ENCODE assay signal across 26 mouse cellular contexts in genomic region chr9:30183409-30183808, GRCm38 (mm10).
A peak's percentile ranks its signal among the peaks of the same experiment; 100 is the strongest.
DNase-seq lines count a peak whose midpoint lies in the region; ATAC-seq lines count a peak whose summit lies in the region.
"Had no signal": no experiment of that assay in that cellular context is flagged by ENCODE, and none has a peak within 500 bp of the region (broad histone marks: within the 10 kb centered on the region; RNA-seq: fewer than 3 reads in every experiment).

No protein-coding gene starts in this region.

- H3K9ac ChIP-seq in embryonic facial prominence, embryonic 11.5 days (replicated peaks; ENCODE audit: low read length), result no peak overlapping the region
- 0 out of 2 replicates have a peak overlapping the region, but pooled peaks have one; percentile 7 for H3K9ac ChIP-seq in midbrain, embryonic 16.5 days (ENCODE audit: low read depth, low read length)
- no peak overlapping the region for H3K9ac ChIP-seq in midbrain, embryonic 13.5 days (replicated peaks)
- H3K9ac ChIP-seq in embryonic facial prominence, embryonic 13.5 days, result no peak overlapping the region
- H3K9ac ChIP-seq: embryonic facial prominence, embryonic 12.5 days; forebrain, embryonic 13.5 days; forebrain, embryonic 15.5 days; forebrain, postnatal 0 days had no signal

- no peaks in the 10 kb centered on the region for H3K27me3 ChIP-seq in embryonic facial prominence, embryonic 11.5 days (ENCODE audit: control insufficient read depth, insufficient read depth, low read length)
- H3K27me3 ChIP-seq in embryonic facial prominence, embryonic 10.5 days (replicated peaks; ENCODE audit: low read depth, poor library complexity, severe bottlenecking), result no peaks in the 10 kb centered on the region
- H3K27me3 ChIP-seq in heart, embryonic 10.5 days (ENCODE audit: insufficient read depth, poor library complexity, severe bottlenecking), result no peaks in the 10 kb centered on the region
- H3K27me3 ChIP-seq in midbrain, embryonic 16.5 days (ENCODE audit: control insufficient read depth, insufficient read depth, low read depth, low read length), result no peaks in the 10 kb centered on the region
- H3K27me3 ChIP-seq in midbrain, embryonic 13.5 days, result no peaks in the 10 kb centered on the region
- H3K27me3 ChIP-seq in embryonic facial prominence, embryonic 13.5 days, result no peaks in the 10 kb centered on the region
- H3K27me3 ChIP-seq: CH12.LX; embryonic facial prominence, embryonic 12.5 days; forebrain, embryonic 13.5 days; forebrain, embryonic 15.5 days had no signal

- H3K4me1 ChIP-seq in embryonic facial prominence, embryonic 11.5 days (ENCODE audit: control insufficient read depth, insufficient read depth, low read length), result no peaks in the 10 kb centered on the region
- H3K4me1 ChIP-seq in embryonic facial prominence, embryonic 10.5 days, result 0 out of 2 replicates have a peak, but pooled peaks cover 6% of the 10 kb centered on the region
- no peaks in the 10 kb centered on the region for H3K4me1 ChIP-seq in heart, embryonic 10.5 days
- H3K4me1 ChIP-seq in midbrain, embryonic 16.5 days (ENCODE audit: control insufficient read depth, insufficient read depth, low read length), result peaks cover 9% of the 10 kb centered on the region
- H3K4me1 ChIP-seq in midbrain, embryonic 13.5 days (replicated peaks), result peaks cover 15% of the 10 kb centered on the region
- H3K4me1 ChIP-seq in embryonic facial prominence, embryonic 13.5 days, result peaks cover 12% of the 10 kb centered on the region

- no peak overlapping the region for H3K27ac ChIP-seq in embryonic facial prominence, embryonic 11.5 days (replicated peaks; ENCODE audit: low read depth, low read length)
- no peak overlapping the region for H3K27ac ChIP-seq in embryonic facial prominence, embryonic 10.5 days (replicated peaks)
- H3K27ac ChIP-seq in heart, embryonic 10.5 days, result no peak overlapping the region
- H3K27ac ChIP-seq in midbrain, embryonic 16.5 days (ENCODE audit: low read length), result peak overlapping the region; percentile 11; the same call in 1 of the 2 replicates
- H3K27ac ChIP-seq in midbrain, embryonic 13.5 days, result no peak overlapping the region
- H3K27ac ChIP-seq in embryonic facial prominence, embryonic 13.5 days, result peak overlapping the region; percentile 1; the same call in 1 of the 2 replicates
- H3K27ac ChIP-seq: embryonic facial prominence, embryonic 12.5 days; forebrain, embryonic 13.5 days; forebrain, embryonic 15.5 days had no signal

- peak; percentile 54 for DNase-seq in embryonic facial prominence, embryonic 11.5 days (ENCODE audit: low spot score)
- no peak for DNase-seq in embryonic facial prominence, embryonic 10.5 days (ENCODE audit: low spot score)
- DNase-seq in heart, embryonic 10.5 days (ENCODE audit: low spot score), result peak; percentile 25
- no peak for DNase-seq in heart, postnatal 25 days (ENCODE audit: low spot score)
- no peak for DNase-seq in gastrocnemius, adult 18-20 months (ENCODE audit: low spot score)
- DNase-seq: adrenal gland, adult 8-10 months; adrenal gland, postnatal 14 days; adrenal gland, postnatal 36 days; B cell, adult 2 months; cerebellum, adult 11-12 months; cerebellum, adult 2 months; cerebellum, adult 9-10 months; cerebellum, postnatal 10 days; cerebellum, postnatal 25 days; forebrain, postnatal 0 days had no signal

- no peak for ATAC-seq in embryonic facial prominence, embryonic 11.5 days (replicated peaks; ENCODE audit: insufficient number of reproducible peaks, low FRiP score, low TSS enrichment, low read depth)
- no peak for ATAC-seq in midbrain, embryonic 16.5 days
- ATAC-seq in midbrain, embryonic 13.5 days, result no peak
- no peak for ATAC-seq in embryonic facial prominence, embryonic 13.5 days (ENCODE audit: insufficient number of reproducible peaks, insufficient read depth, low FRiP score, low TSS enrichment, low read depth)
- ATAC-seq: activated CD4-positive, CD25-positive, alpha-beta regulatory T cell, adult 4 months; CD4-positive, CD25-positive, alpha-beta regulatory T cell, adult 4 months; forebrain, embryonic 13.5 days; forebrain, embryonic 15.5 days; forebrain, postnatal 0 days; Patski had no signal

- no peak overlapping the region for H3K4me3 ChIP-seq in embryonic facial prominence, embryonic 11.5 days (ENCODE audit: low read depth, low read length)
- H3K4me3 ChIP-seq in embryonic facial prominence, embryonic 10.5 days, result no peak overlapping the region
- H3K4me3 ChIP-seq in heart, embryonic 10.5 days, result no peak overlapping the region
- H3K4me3 ChIP-seq in midbrain, embryonic 16.5 days (ENCODE audit: low read depth, low read length), result no peak overlapping the region
- no peak overlapping the region for H3K4me3 ChIP-seq in midbrain, embryonic 13.5 days (replicated peaks)
- no peak overlapping the region for H3K4me3 ChIP-seq in embryonic facial prominence, embryonic 13.5 days
- H3K4me3 ChIP-seq: embryonic facial prominence, embryonic 12.5 days; forebrain, embryonic 13.5 days; forebrain, embryonic 15.5 days had no signal

- intact Hi-C loops in heart, postnatal 25 days (cut with DNase I), result no loop called here

- no peaks in the 10 kb centered on the region for H3K9me3 ChIP-seq in embryonic facial prominence, embryonic 11.5 days (replicated peaks; ENCODE audit: control insufficient read depth, low read length)
- no peaks in the 10 kb centered on the region for H3K9me3 ChIP-seq in embryonic facial prominence, embryonic 10.5 days
- no peaks in the 10 kb centered on the region for H3K9me3 ChIP-seq in heart, embryonic 10.5 days
- H3K9me3 ChIP-seq in midbrain, embryonic 16.5 days (replicated peaks; ENCODE audit: control insufficient read depth, low read length, poor library complexity, severe bottlenecking), result no peaks in the 10 kb centered on the region
- no peaks in the 10 kb centered on the region for H3K9me3 ChIP-seq in midbrain, embryonic 13.5 days
- no peaks in the 10 kb centered on the region for H3K9me3 ChIP-seq in embryonic facial prominence, embryonic 13.5 days
- H3K9me3 ChIP-seq: embryonic facial prominence, embryonic 12.5 days; forebrain, embryonic 13.5 days; forebrain, embryonic 15.5 days had no signal

- 60% methylated on average over 11 of the region's 11 CpGs for WGBS in embryonic facial prominence, embryonic 11.5 days
- WGBS in embryonic facial prominence, embryonic 10.5 days, result 74% methylated on average over 11 of the region's 11 CpGs
- 78% methylated on average over 11 of the region's 11 CpGs for WGBS in heart, embryonic 10.5 days
- 58% methylated on average over 11 of the region's 11 CpGs for WGBS in midbrain, embryonic 16.5 days
- 73% methylated on average over 11 of the region's 11 CpGs for WGBS in midbrain, embryonic 13.5 days
- WGBS in embryonic facial prominence, embryonic 13.5 days, result 37% methylated on average over 11 of the region's 11 CpGs

- no peaks in the 10 kb centered on the region for H3K36me3 ChIP-seq in embryonic facial prominence, embryonic 11.5 days (replicated peaks; ENCODE audit: control insufficient read depth, insufficient read depth, low read depth, low read length)
- H3K36me3 ChIP-seq in embryonic facial prominence, embryonic 10.5 days (replicated peaks), result no peaks in the 10 kb centered on the region
- H3K36me3 ChIP-seq in heart, embryonic 10.5 days, result no peaks in the 10 kb centered on the region
- no peaks in the 10 kb centered on the region for H3K36me3 ChIP-seq in midbrain, embryonic 16.5 days (ENCODE audit: control insufficient read depth, insufficient read depth, low read length)
- H3K36me3 ChIP-seq in midbrain, embryonic 13.5 days, result no peaks in the 10 kb centered on the region
- no peaks in the 10 kb centered on the region for H3K36me3 ChIP-seq in embryonic facial prominence, embryonic 13.5 days
- H3K36me3 ChIP-seq: embryonic facial prominence, embryonic 12.5 days; forebrain, embryonic 15.5 days; G1E had no signal

- H3K4me2 ChIP-seq in embryonic facial prominence, embryonic 11.5 days (ENCODE audit: low read depth, low read length), result no peak overlapping the region
- H3K4me2 ChIP-seq in midbrain, embryonic 16.5 days (ENCODE audit: low read length), result no peak overlapping the region
- H3K4me2 ChIP-seq in midbrain, embryonic 13.5 days (replicated peaks), result no peak overlapping the region
- peak overlapping the region; percentile 12 for H3K4me2 ChIP-seq in embryonic facial prominence, embryonic 13.5 days
- H3K4me2 ChIP-seq: embryonic facial prominence, embryonic 12.5 days; forebrain, embryonic 13.5 days; forebrain, embryonic 15.5 days had no signal

Comparison
In these comparisons a context has a peak if more than half of its experiments do, and no peak if none do; other contexts are left out.
1. DNase-seq: peak in embryonic facial prominence, embryonic 11.5 days (single experiment) and heart, embryonic 10.5 days (single experiment); none in embryonic facial prominence, embryonic 10.5 days (single experiment), heart, postnatal 25 days (single experiment) and gastrocnemius, adult 18-20 months (single experiment).
2. H3K27ac ChIP-seq: peak in midbrain, embryonic 16.5 days (single experiment) and embryonic facial prominence, embryonic 13.5 days (single experiment); none in embryonic facial prominence, embryonic 11.5 days (single experiment), embryonic facial prominence, embryonic 10.5 days (single experiment), heart, embryonic 10.5 days (single experiment) and midbrain, embryonic 13.5 days (single experiment).